Mouse (Mus musculus) myocyte (in vitro differentiated cells): Measurements from ENCODE around the gene Thumpd2.

Experiments
- POLR2A ChIP-seq: IDR thresholded peaks from one replicate; pipeline ENCODE4 v1.6.1; 2011; ENCODE audit warnings: low read depth, mild to moderate bottlenecking, control low read depth, moderate library complexity; ENCODE audit not compliant: insufficient read length
- TCF12 ChIP-seq: IDR thresholded peaks from one replicate; pipeline ENCODE4 v1.6.1; 2011; ENCODE audit warnings: mild to moderate bottlenecking, control low read depth; ENCODE audit not compliant: poor library complexity, insufficient read depth, severe bottlenecking
- TCF3 ChIP-seq: IDR thresholded peaks from one replicate; pipeline ENCODE4 v1.6.1; 2011; ENCODE audit warnings: low read depth, control low read depth; ENCODE audit not compliant: insufficient read length

DNA sequence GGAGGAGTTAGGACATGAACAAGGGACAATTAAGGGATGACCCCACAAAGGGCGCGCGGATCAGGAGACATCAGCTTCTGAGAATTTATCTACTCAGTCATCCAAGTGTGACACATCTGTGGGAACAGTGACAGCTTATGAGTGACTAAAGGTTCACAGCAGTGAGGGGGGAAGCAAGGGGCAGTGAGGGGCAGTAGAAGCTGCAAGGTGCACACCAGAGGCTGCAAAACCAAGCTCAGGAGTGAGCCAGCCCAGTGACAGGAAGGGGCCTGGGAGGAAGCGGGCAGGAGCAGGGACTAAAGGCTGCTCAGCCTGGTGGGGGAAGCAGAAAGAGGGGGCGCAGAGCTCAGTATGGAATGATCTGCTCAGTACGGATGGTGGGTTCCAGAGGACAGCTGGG, 37.6 kb downstream of the Thumpd2 start:
- TF ChIP-seq POLR2A (no peak), TCF3 (no peak), TCF12 (no peak)
